Mouse (Mus musculus): ENCODE measurements around the gene Fam234b.

GRCm38 (mm10) chr6:135162861-135163260 is 34.9 kb upstream of the Fam234b start:
- TF ChIP-seq CTCF (IDR thresholded peaks at IDR 0.05; ENCODE audit: control insufficient read depth, insufficient read depth, insufficient read length) = no peak
- no peak for TF ChIP-seq MYOD1 (IDR thresholded peaks at IDR 0.05; ENCODE audit: control insufficient read depth, insufficient read length, low read depth)
- no peak for TF ChIP-seq MAX (IDR thresholded peaks at IDR 0.05)
- TF ChIP-seq CEBPB (IDR thresholded peaks at IDR 0.05; ENCODE audit: low read depth) = no peak
- TF ChIP-seq MYOG (IDR thresholded peaks at IDR 0.05; ENCODE audit: control insufficient read depth, extremely low read depth, insufficient read length) = no peak
